In genomic region chr15:37099927-37100766, GRCm38 (mm10) we compare ENCODE assay signal across 7 mouse cellular contexts.
A peak's percentile ranks its signal among the peaks of the same experiment; 100 is the strongest.
DNase-seq lines count a peak whose midpoint lies in the region; ATAC-seq lines count a peak whose summit lies in the region.

No protein-coding gene starts in this region.

- H3K4me2 ChIP-seq in hindbrain, embryonic 14.5 days (replicated peaks), result peak overlapping the region; percentile 48

- no peaks in the 10 kb centered on the region for H3K36me3 ChIP-seq in hindbrain, embryonic 14.5 days (replicated peaks; ENCODE audit: control insufficient read depth, insufficient read depth)

- H3K9ac ChIP-seq in hindbrain, embryonic 14.5 days, result no peak overlapping the region; the same call in 1 of the 2 replicates

- peak; percentile 87 for ATAC-seq in hindbrain, embryonic 14.5 days (ENCODE audit: low FRiP score)
- ATAC-seq in megakaryocyte, adult 5-6 weeks (ENCODE audit: poor library complexity, severe bottlenecking), result peak; percentile 74

- DNase-seq in MN1 (ENCODE audit: low spot score), result peak; percentile 82
- DNase-seq in c-Kit-negative CD71-positive TER-119-positive erythroid progenitor cells, embryonic 14.5 days (ENCODE audit: low read depth, low spot score), result peak; percentile 59
- peak; percentile 24 for DNase-seq in fibroblast of lung, adult 2 months (ENCODE audit: low read depth)
- peak; percentile 74 for DNase-seq in hindbrain, embryonic 14.5 days (ENCODE audit: low spot score)
- DNase-seq in left cerebral cortex, adult 8-10 months (ENCODE audit: low spot score in 2 of 2), result peak; percentile 30 to 58
- peak; percentile 56 for DNase-seq in right cerebral cortex, postnatal 25 days

- H3K4me1 ChIP-seq in hindbrain, embryonic 14.5 days (replicated peaks; ENCODE audit: control insufficient read depth, insufficient read depth, low read length), result peaks cover 8% of the 10 kb centered on the region; the same call in 1 of the 2 replicates

- no peaks in the 10 kb centered on the region for H3K27me3 ChIP-seq in hindbrain, embryonic 14.5 days (ENCODE audit: control insufficient read depth, insufficient read depth, low read length)

- H3K27ac ChIP-seq in hindbrain, embryonic 14.5 days, result no peak overlapping the region

- H3K4me3 ChIP-seq in hindbrain, embryonic 14.5 days (replicated peaks; ENCODE audit: low read length), result peak overlapping the region; percentile 18

- H3K9me3 ChIP-seq in hindbrain, embryonic 14.5 days (ENCODE audit: control insufficient read depth, low read length), result no peaks in the 10 kb centered on the region

- WGBS in hindbrain, embryonic 14.5 days, result 35% methylated on average over 17 of the region's 17 CpGs

Comparison
In these comparisons a context has a peak if more than half of its experiments do, and no peak if none do; other contexts are left out.
1. DNase-seq: peak in every context shown above with its lines; median percentile 82 in MN1; 74 in hindbrain, embryonic 14.5 days; 59 in c-Kit-negative CD71-positive TER-119-positive erythroid progenitor cells, embryonic 14.5 days; 56 in right cerebral cortex, postnatal 25 days; 44 in left cerebral cortex, adult 8-10 months; 24 in fibroblast of lung, adult 2 months.